Mouse (Mus musculus) forebrain, embryonic 13.5 days (tissue): ENCODE results near the gene Erc1. TPM values are rescaled to one million over a fixed set of nuclear protein-coding genes. Genes with fewer than 3 reads are reported as not detected.

Experiments used
- ATAC-seq: fragments of 200-750 bp; cut with Nextera tagmentation; 2 replicates; pipeline ENCODE4 v1.8.0; 2017
- H3K27ac ChIP-seq: fragments of 300-500 bp; sonication (generic); 2 replicates; pipeline ENCODE4 v1.5.1; 2015; ENCODE audit warnings: inconsistent platforms, mild to moderate bottlenecking, moderate library complexity
- H3K27me3 ChIP-seq: fragments of 300-500 bp; sonication (generic); 2 replicates; pipeline ENCODE4 v1.6.1; 2015; ENCODE audit warnings: mild to moderate bottlenecking, inconsistent platforms
- H3K36me3 ChIP-seq: fragments of 300-500 bp; sonication (generic); 2 replicates; pipeline ENCODE4 v1.6.1; 2015; ENCODE audit warnings: mild to moderate bottlenecking, inconsistent platforms; ENCODE audit not compliant: poor library complexity, severe bottlenecking
- H3K4me1 ChIP-seq: fragments of 300-500 bp; sonication (generic); 2 replicates; pipeline ENCODE4 v1.6.1; 2015; ENCODE audit warnings: inconsistent platforms
- H3K4me2 ChIP-seq: fragments of 300-500 bp; sonication (generic); 2 replicates; pipeline ENCODE4 v1.6.1; 2015; ENCODE audit warnings: inconsistent platforms, mild to moderate bottlenecking, moderate library complexity
- H3K4me3 ChIP-seq: fragments of 300-500 bp; sonication (generic); 2 replicates; pipeline ENCODE4 v1.5.1; 2015; ENCODE audit warnings: mild to moderate bottlenecking, inconsistent platforms
- H3K9ac ChIP-seq: fragments of 300-500 bp; sonication (generic); 2 replicates; pipeline ENCODE4 v1.6.1; 2015; ENCODE audit warnings: mild to moderate bottlenecking, inconsistent platforms
- H3K9me3 ChIP-seq: fragments of 300-500 bp; sonication (generic); replicated peaks from 2 replicates; pipeline ENCODE4 v1.6.1; 2016; ENCODE audit warnings: inconsistent platforms
- WGBS: fragments of 180-500 bp; shearing (Covaris S2); methylation state at CpG from one replicate; pipeline ENCODE4 v1.1.7; 2015; 5-methylcytosine and 5-hydroxymethylcytosine counted together
- polyA plus RNA-seq: library from polyadenylated mRNA; unstranded; fragments of >200 nt; fragmentation: Nextera tagmentation; extraction: Ambion mirVana; gene quantifications from 2 replicates; pipeline ENCODE4 v1.2.1, GENCODE M21; 2015

Erc1 gene
- polyA plus RNA-seq, 1 experiment from 2014 or later = 30.1 TPM

DNA sequence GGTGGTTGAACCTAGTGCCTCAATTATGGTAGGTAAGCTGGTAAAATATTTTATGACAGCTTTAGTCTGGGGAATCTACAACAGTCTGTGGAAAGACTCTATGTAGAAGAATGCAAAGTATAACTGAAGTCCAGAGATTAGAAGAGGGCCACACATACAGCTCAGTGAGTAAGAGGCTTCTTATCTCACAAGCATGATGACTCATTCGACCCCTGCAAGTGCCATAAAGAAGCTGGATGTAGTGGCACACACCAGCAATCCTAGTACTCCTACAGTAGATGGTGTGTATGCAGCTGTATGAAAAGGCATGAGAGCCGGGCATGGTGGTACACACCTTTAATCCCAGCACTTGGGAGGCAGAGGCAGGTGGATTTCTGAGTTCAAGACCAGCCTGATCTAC is 205.2 kb downstream of the Erc1 start:
- H3K4me1 ChIP-seq = no peaks in the 10 kb centered on the region
- no peaks in the 10 kb centered on the region for H3K36me3 ChIP-seq
- H3K9ac ChIP-seq = no peak overlapping the region
- no peaks in the 10 kb centered on the region for H3K9me3 ChIP-seq
- no peak overlapping the region for H3K4me2 ChIP-seq
- no peak for ATAC-seq
- no peak overlapping the region for H3K4me3 ChIP-seq
- no peaks in the 10 kb centered on the region for H3K27me3 ChIP-seq
- WGBS = 97% methylated on average over 2 of the region's 2 CpGs
- no peak overlapping the region for H3K27ac ChIP-seq

GRCm38 (mm10) chr6:119635629-119636028 is 212.3 kb downstream of the Erc1 start:
- H3K36me3 ChIP-seq = no peaks in the 10 kb centered on the region
- no peak overlapping the region for H3K27ac ChIP-seq
- no peaks in the 10 kb centered on the region for H3K4me1 ChIP-seq
- H3K4me3 ChIP-seq = no peak overlapping the region
- WGBS = 77% methylated on average over 2 of the region's 2 CpGs
- H3K9ac ChIP-seq = no peak overlapping the region
- H3K4me2 ChIP-seq = no peak overlapping the region
- H3K27me3 ChIP-seq = no peaks in the 10 kb centered on the region
- no peaks in the 10 kb centered on the region for H3K9me3 ChIP-seq
- no peak for ATAC-seq

- 88% methylated on average over 3 of the region's 3 CpGs for WGBS
- H3K27me3 ChIP-seq = no peaks in the 10 kb centered on the region
- H3K4me3 ChIP-seq = no peak overlapping the region
- H3K4me1 ChIP-seq = no peaks in the 10 kb centered on the region
- H3K9ac ChIP-seq = no peak overlapping the region
- H3K27ac ChIP-seq = no peak overlapping the region
- no peak overlapping the region for H3K4me2 ChIP-seq
- H3K9me3 ChIP-seq = no peaks in the 10 kb centered on the region
- H3K36me3 ChIP-seq = peaks cover 26% of the 10 kb centered on the region; the same call in 1 of the 2 replicates
- no peak for ATAC-seq
Observed at GRCm38 (mm10) chr6:119630622-119631021, 217.3 kb downstream of the Erc1 start.

- H3K27me3 ChIP-seq = no peaks in the 10 kb centered on the region
- no peaks in the 10 kb centered on the region for H3K9me3 ChIP-seq
- no peaks in the 10 kb centered on the region for H3K36me3 ChIP-seq
- H3K4me3 ChIP-seq = no peak overlapping the region
- H3K27ac ChIP-seq = no peak overlapping the region
- H3K4me2 ChIP-seq = no peak overlapping the region
- no peak for ATAC-seq
- H3K9ac ChIP-seq = no peak overlapping the region
- no peaks in the 10 kb centered on the region for H3K4me1 ChIP-seq
- WGBS = 90% methylated on average over 2 of the region's 2 CpGs
Observed at GRCm38 (mm10) chr6:119601379-119601778, 246.6 kb downstream of the Erc1 start.

DNA sequence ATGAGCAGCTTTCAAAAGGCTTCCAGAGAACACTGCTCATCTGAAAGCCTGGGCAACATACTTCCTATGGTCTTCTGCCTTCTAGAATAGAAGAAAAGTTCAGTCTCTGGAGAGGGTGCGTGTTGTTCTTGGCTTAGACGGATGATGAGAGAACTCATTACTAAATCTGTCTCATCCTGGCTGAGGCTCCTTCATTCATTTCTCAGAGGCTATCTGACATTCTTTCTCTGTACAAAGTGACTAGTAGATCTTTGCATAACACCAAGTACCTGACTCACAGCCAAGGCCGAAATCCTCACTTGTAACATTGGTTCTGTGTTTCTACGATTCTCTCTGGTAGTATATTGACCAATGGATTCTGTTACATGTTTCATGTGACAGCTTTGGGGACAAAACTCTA is 252.5 kb downstream of the Erc1 start:
- Histone ChIP-seq H3K27me3 (no peaks in the 10 kb centered on the region), H3K4me1 (no peaks in the 10 kb centered on the region), H3K36me3 (peaks cover 8% of the 10 kb centered on the region), H3K9me3 (no peaks in the 10 kb centered on the region), H3K9ac (no peak overlapping the region), H3K27ac (no peak overlapping the region), H3K4me2 (no peak overlapping the region), H3K4me3 (no peak overlapping the region)
- ATAC-seq = no peak
- 97% methylated on average over 4 of the region's 4 CpGs for WGBS

GRCm38 (mm10) chr6:119590872-119591271 is 257.1 kb downstream of the Erc1 start:
- ATAC-seq = no peak
- peaks cover 6% of the 10 kb centered on the region for H3K4me1 ChIP-seq
- H3K9me3 ChIP-seq = no peaks in the 10 kb centered on the region
- H3K4me2 ChIP-seq = no peak overlapping the region
- H3K27me3 ChIP-seq = no peaks in the 10 kb centered on the region
- H3K9ac ChIP-seq = no peak overlapping the region
- H3K27ac ChIP-seq = no peak overlapping the region
- peaks cover 12% of the 10 kb centered on the region for H3K36me3 ChIP-seq
- no peak overlapping the region for H3K4me3 ChIP-seq
- 84% methylated on average over 2 of the region's 2 CpGs for WGBS

DNA sequence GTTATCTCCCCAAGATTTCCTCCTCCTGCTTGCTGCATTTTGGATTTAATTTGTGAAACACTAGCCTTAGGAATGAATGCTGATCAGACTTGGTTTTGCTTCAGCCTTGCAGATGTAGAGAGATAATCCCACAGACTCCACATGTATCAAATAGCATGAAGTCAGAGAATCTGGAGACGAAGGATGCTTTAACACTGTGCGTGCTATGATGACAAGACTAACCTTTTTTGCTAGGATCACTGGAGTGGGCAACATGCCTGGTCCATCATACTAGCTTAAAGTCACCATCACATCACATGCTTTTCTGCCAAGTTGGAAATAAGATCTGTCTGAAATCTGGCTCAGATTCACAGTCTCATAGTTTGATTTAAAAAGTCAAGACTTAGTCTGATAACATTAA is 260.1 kb downstream of the Erc1 start:
- no peak overlapping the region for H3K4me3 ChIP-seq
- 0 out of 2 replicates have a peak, but pooled peaks cover 5% of the 10 kb centered on the region for H3K36me3 ChIP-seq
- peaks cover 10% of the 10 kb centered on the region for H3K4me1 ChIP-seq
- H3K27me3 ChIP-seq = no peaks in the 10 kb centered on the region
- H3K4me2 ChIP-seq = no peak overlapping the region
- no peak for ATAC-seq
- 95% methylated on average over 2 of the region's 2 CpGs for WGBS
- no peaks in the 10 kb centered on the region for H3K9me3 ChIP-seq
- no peak overlapping the region for H3K27ac ChIP-seq
- H3K9ac ChIP-seq = no peak overlapping the region

- no peak overlapping the region for H3K4me2 ChIP-seq
- 0 out of 2 replicates have a peak, but pooled peaks cover 5% of the 10 kb centered on the region for H3K36me3 ChIP-seq
- no peak overlapping the region for H3K27ac ChIP-seq
- H3K27me3 ChIP-seq = no peaks in the 10 kb centered on the region
- H3K9me3 ChIP-seq = no peaks in the 10 kb centered on the region
- no peak overlapping the region for H3K9ac ChIP-seq
- H3K4me3 ChIP-seq = no peak overlapping the region
- no peak for ATAC-seq
- H3K4me1 ChIP-seq = peaks cover 10% of the 10 kb centered on the region
Observed at GRCm38 (mm10) chr6:119587454-119587853, 260.5 kb downstream of the Erc1 start.

GRCm38 (mm10) chr6:119585652-119586375 is 262.2 kb downstream of the Erc1 start:
- no peaks in the 10 kb centered on the region for H3K9me3 ChIP-seq
- WGBS = 76% methylated on average over 5 of the region's 5 CpGs
- no peak overlapping the region for H3K4me2 ChIP-seq
- ATAC-seq = no peak
- peaks cover 10% of the 10 kb centered on the region for H3K4me1 ChIP-seq
- H3K27ac ChIP-seq = no peak overlapping the region
- H3K9ac ChIP-seq = no peak overlapping the region
- H3K27me3 ChIP-seq = no peaks in the 10 kb centered on the region
- H3K4me3 ChIP-seq = no peak overlapping the region
- 0 out of 2 replicates have a peak, but pooled peaks cover 3% of the 10 kb centered on the region for H3K36me3 ChIP-seq

DNA sequence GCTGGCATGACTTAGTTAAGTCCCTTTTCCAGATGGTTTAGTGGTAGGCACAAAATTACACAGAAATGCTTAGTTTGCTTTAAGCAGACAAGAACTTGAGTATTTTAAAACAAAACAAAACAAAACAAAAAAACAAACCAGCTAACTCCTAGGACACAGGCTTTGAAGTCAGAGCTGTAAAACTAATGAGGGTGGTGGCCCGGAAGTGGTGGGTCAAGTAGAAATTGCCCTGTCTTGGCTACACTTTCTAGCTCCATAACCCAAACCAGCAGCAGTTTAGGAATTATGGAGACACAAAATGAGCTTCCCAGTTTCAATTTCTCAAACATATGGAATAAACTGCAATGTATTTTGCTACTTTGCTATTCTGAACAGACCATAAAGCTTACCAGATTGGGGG is 263.9 kb downstream of the Erc1 start:
- H3K9me3 ChIP-seq = no peaks in the 10 kb centered on the region
- H3K27ac ChIP-seq = no peak overlapping the region
- H3K4me1 ChIP-seq = peaks cover 10% of the 10 kb centered on the region
- no peaks in the 10 kb centered on the region for H3K36me3 ChIP-seq
- H3K9ac ChIP-seq = no peak overlapping the region
- ATAC-seq = no peak
- H3K4me2 ChIP-seq = no peak overlapping the region
- H3K4me3 ChIP-seq = no peak overlapping the region
- H3K27me3 ChIP-seq = no peaks in the 10 kb centered on the region
- 84% methylated on average over 1 of the region's 1 CpGs for WGBS

- Histone ChIP-seq H3K36me3 (no peaks in the 10 kb centered on the region), H3K4me2 (no peak overlapping the region), H3K27ac (no peak overlapping the region), H3K4me3 (no peak overlapping the region), H3K9ac (no peak overlapping the region), H3K27me3 (no peaks in the 10 kb centered on the region), H3K9me3 (no peaks in the 10 kb centered on the region), H3K4me1 (peaks cover 10% of the 10 kb centered on the region)
- WGBS = 96% methylated on average over 5 of the region's 5 CpGs
- no peak for ATAC-seq
Observed at GRCm38 (mm10) chr6:119583165-119583564, 264.8 kb downstream of the Erc1 start.

DNA sequence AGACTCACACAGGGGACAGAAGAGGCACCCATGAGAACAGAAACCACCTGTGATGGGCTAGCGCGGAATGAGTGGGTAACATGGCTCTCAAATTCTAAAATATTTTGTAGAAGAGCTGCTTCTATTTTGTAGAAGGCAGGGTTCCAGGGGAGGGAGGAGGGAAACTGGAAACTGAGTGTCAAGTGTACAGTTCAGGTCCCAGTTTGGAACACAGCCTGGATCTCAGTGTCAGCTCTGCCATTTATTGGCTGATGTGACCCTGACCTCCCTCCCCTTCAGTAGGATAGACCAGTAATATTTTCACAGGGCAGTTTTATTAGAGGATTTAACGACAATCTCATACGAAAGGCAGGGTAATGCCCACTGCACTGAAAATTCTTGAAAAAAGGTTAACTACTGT is 271.3 kb downstream of the Erc1 start:
- Histone ChIP-seq H3K9me3 (no peaks in the 10 kb centered on the region), H3K4me3 (no peak overlapping the region), H3K9ac (no peak overlapping the region), H3K27ac (no peak overlapping the region), H3K4me2 (no peak overlapping the region), H3K36me3 (peaks cover 37% of the 10 kb centered on the region), H3K27me3 (no peaks in the 10 kb centered on the region), H3K4me1 (no peaks in the 10 kb centered on the region)
- ATAC-seq = no peak
- WGBS = 94% methylated on average over 4 of the region's 4 CpGs

DNA sequence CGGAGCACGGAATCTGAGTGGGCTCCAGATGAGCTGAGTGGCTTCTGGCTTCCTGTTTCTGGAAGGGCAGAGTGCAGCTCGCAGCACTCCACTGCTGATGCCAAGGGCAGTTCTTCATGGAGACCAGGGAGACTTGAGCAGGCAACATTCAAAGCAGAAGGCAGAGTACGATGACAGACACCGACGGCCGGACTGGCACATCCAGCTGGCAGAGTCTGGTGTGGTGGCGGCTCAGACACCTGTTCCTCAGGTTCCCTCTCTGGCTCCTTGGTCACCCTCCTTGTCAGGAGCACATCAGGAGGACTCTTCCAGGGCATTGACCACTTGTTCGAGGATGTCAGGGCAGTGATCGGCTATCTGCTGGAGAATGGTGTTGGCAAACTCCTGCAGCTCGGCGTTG is 272.6 kb downstream of the Erc1 start:
- no peaks in the 10 kb centered on the region for H3K9me3 ChIP-seq
- no peak overlapping the region for H3K4me3 ChIP-seq
- H3K4me1 ChIP-seq = no peaks in the 10 kb centered on the region
- no peak overlapping the region for H3K27ac ChIP-seq
- peaks cover 39% of the 10 kb centered on the region for H3K36me3 ChIP-seq
- H3K4me2 ChIP-seq = no peak overlapping the region
- no peaks in the 10 kb centered on the region for H3K27me3 ChIP-seq
- no peak overlapping the region for H3K9ac ChIP-seq
- no peak for ATAC-seq
- 96% methylated on average over 12 of the region's 12 CpGs for WGBS
